Mouse (Mus musculus): ENCODE data around the gene Pex26. TPM values are rescaled to one million over a fixed set of nuclear protein-coding genes. Genes with fewer than 3 reads are reported as not detected.
A peak's percentile ranks its signal among the peaks of the same experiment; 100 is the strongest.

Gene Pex26
- polyA plus RNA-seq, 1 experiment from 2014 or later, result 7.5 TPM

- no peak overlapping the region for H3K9ac ChIP-seq (ENCODE audit: low read length)
- H3K4me2 ChIP-seq (ENCODE audit: low read depth, severe bottlenecking), result no peak overlapping the region
- no peak overlapping the region for H3K27ac ChIP-seq (replicated peaks; ENCODE audit: low read depth, low read length)
- H3K36me3 ChIP-seq (ENCODE audit: control insufficient read depth, insufficient read depth, low read length), result no peaks in the 10 kb centered on the region
- no peaks in the 10 kb centered on the region for H3K9me3 ChIP-seq (ENCODE audit: control insufficient read depth, low read length)
- WGBS, result 63% methylated on average over 5 of the region's 5 CpGs
- peaks cover 6% of the 10 kb centered on the region; the same call in 1 of the 2 replicates for H3K4me1 ChIP-seq (ENCODE audit: control insufficient read depth, insufficient read depth, low read length)
- no peak for ATAC-seq (ENCODE audit: insufficient number of reproducible peaks, low FRiP score, low TSS enrichment, low read depth)
- no peaks in the 10 kb centered on the region for H3K27me3 ChIP-seq (ENCODE audit: control insufficient read depth, insufficient read depth, low read length)
- no peak for DNase-seq (ENCODE audit: low spot score)
- H3K4me3 ChIP-seq (ENCODE audit: low read depth, low read length), result no peak overlapping the region
These were observed 10.0 kb upstream of the Pex26 start for GRCm38 (mm10) chr6:121173471-121173870.

DNA sequence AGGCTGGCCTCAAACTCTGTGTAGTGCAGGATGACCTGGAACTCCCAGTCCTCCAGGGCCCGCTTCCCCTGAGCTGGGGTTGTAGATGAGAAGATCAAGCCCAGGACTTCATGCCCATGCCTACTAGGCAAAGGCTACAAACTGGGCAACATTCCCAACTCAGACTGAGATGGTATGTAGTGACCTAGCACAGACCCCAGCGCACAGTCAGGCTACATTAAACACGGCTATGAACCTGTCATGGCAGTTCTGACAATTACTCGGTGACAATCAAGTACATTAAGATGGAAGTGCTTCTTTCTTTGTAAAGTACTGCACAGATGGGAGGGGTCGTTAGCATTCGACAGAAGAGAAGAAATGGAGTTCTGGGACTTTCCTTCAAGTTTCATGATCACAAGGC lies 8.7 kb upstream of the Pex26 start:
- DNase-seq (ENCODE audit: low spot score) (no peak), ATAC-seq (ENCODE audit: insufficient number of reproducible peaks, low FRiP score, low TSS enrichment, low read depth) (no peak)
- Histone ChIP-seq H3K9me3 (ENCODE audit: control insufficient read depth, low read length) (no peaks in the 10 kb centered on the region), H3K27me3 (ENCODE audit: control insufficient read depth, insufficient read depth, low read length) (no peaks in the 10 kb centered on the region), H3K4me2 (ENCODE audit: low read depth, severe bottlenecking) (no peak overlapping the region), H3K27ac (replicated peaks; ENCODE audit: low read depth, low read length) (no peak overlapping the region), H3K9ac (ENCODE audit: low read length) (no peak overlapping the region), H3K4me3 (ENCODE audit: low read depth, low read length) (no peak overlapping the region), H3K4me1 (ENCODE audit: control insufficient read depth, insufficient read depth, low read length) (peaks cover 6% of the 10 kb centered on the region; the same call in 1 of the 2 replicates), H3K36me3 (ENCODE audit: control insufficient read depth, insufficient read depth, low read length) (no peaks in the 10 kb centered on the region)
- 94% methylated on average over 6 of the region's 6 CpGs for WGBS

GRCm38 (mm10) chr6:121176011-121176730 lies 7.3 kb upstream of the Pex26 start:
- H3K4me2 ChIP-seq (ENCODE audit: low read depth, severe bottlenecking), result no peak overlapping the region
- WGBS, result 51% methylated on average over 14 of the region's 14 CpGs

DNA sequence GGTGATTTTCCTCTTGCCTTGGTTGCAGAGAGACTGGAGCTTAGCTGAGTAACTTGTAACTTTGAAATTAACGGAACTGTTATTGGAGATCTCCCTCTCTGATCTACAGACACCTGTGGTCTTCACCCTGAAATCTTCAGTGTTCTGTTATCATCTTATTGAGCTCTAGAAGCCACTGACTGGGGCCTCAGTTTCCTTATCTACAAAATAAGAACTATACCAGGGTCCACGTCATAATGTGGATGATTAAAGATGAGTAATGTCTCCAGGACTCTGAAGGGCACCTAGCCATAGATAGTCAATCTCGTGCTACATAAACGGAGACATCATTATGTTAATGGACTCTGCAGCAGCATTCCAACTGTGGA lies 6.8 kb upstream of the Pex26 start:
- H3K9ac ChIP-seq (ENCODE audit: low read length), result no peak overlapping the region
- ATAC-seq (ENCODE audit: insufficient number of reproducible peaks, low FRiP score, low TSS enrichment, low read depth) (no peak), DNase-seq (ENCODE audit: low spot score) (no peak)
- no peak overlapping the region for H3K4me2 ChIP-seq (ENCODE audit: low read depth, severe bottlenecking)
- no peak overlapping the region for H3K4me3 ChIP-seq (ENCODE audit: low read depth, low read length)
- H3K4me1 ChIP-seq (ENCODE audit: control insufficient read depth, insufficient read depth, low read length), result peaks cover 6% of the 10 kb centered on the region; the same call in 1 of the 2 replicates
- WGBS, result 82% methylated on average over 4 of the region's 4 CpGs
- no peaks in the 10 kb centered on the region for H3K27me3 ChIP-seq (ENCODE audit: control insufficient read depth, insufficient read depth, low read length)
- H3K36me3 ChIP-seq (ENCODE audit: control insufficient read depth, insufficient read depth, low read length), result no peaks in the 10 kb centered on the region
- no peak overlapping the region for H3K27ac ChIP-seq (replicated peaks; ENCODE audit: low read depth, low read length)
- H3K9me3 ChIP-seq (ENCODE audit: control insufficient read depth, low read length), result no peaks in the 10 kb centered on the region

More at GRCm38 (mm10) chr6:121176011-121176730, 7.3 kb upstream of the Pex26 start:
- Histone ChIP-seq H3K36me3 (ENCODE audit: control insufficient read depth, insufficient read depth, low read length) (no peaks in the 10 kb centered on the region), H3K27ac (replicated peaks; ENCODE audit: low read depth, low read length) (no peak overlapping the region), H3K27me3 (ENCODE audit: control insufficient read depth, insufficient read depth, low read length) (no peaks in the 10 kb centered on the region), H3K4me3 (ENCODE audit: low read depth, low read length) (no peak overlapping the region), H3K4me1 (ENCODE audit: control insufficient read depth, insufficient read depth, low read length) (peaks cover 6% of the 10 kb centered on the region; the same call in 1 of the 2 replicates), H3K9me3 (ENCODE audit: control insufficient read depth, low read length) (no peaks in the 10 kb centered on the region), H3K9ac (ENCODE audit: low read length) (no peak overlapping the region)
- DNase-seq (ENCODE audit: low spot score) (no peak), ATAC-seq (ENCODE audit: insufficient number of reproducible peaks, low FRiP score, low TSS enrichment, low read depth) (peak; percentile 28; the same call in 1 of the 2 replicates)

GRCm38 (mm10) chr6:121177118-121177708 lies 6.3 kb upstream of the Pex26 start:
- H3K27me3 ChIP-seq (ENCODE audit: control insufficient read depth, insufficient read depth, low read length), result no peaks in the 10 kb centered on the region

GRCm38 (mm10) chr6:121178700-121179358 lies 4.6 kb upstream of the Pex26 start:
- Histone ChIP-seq H3K9me3 (ENCODE audit: control insufficient read depth, low read length) (no peaks in the 10 kb centered on the region), H3K27ac (replicated peaks; ENCODE audit: low read depth, low read length) (no peak overlapping the region), H3K27me3 (ENCODE audit: control insufficient read depth, insufficient read depth, low read length) (no peaks in the 10 kb centered on the region), H3K36me3 (ENCODE audit: control insufficient read depth, insufficient read depth, low read length) (no peaks in the 10 kb centered on the region), H3K4me1 (ENCODE audit: control insufficient read depth, insufficient read depth, low read length) (peaks cover 6% of the 10 kb centered on the region; the same call in 1 of the 2 replicates), H3K4me2 (ENCODE audit: low read depth, severe bottlenecking) (no peak overlapping the region), H3K9ac (ENCODE audit: low read length) (no peak overlapping the region), H3K4me3 (ENCODE audit: low read depth, low read length) (no peak overlapping the region)
- ATAC-seq (ENCODE audit: insufficient number of reproducible peaks, low FRiP score, low TSS enrichment, low read depth) (no peak), DNase-seq (ENCODE audit: low spot score) (peak; percentile 81)
- WGBS, result 61% methylated on average over 7 of the region's 7 CpGs

More at GRCm38 (mm10) chr6:121177118-121177708, 6.3 kb upstream of the Pex26 start:
- Histone ChIP-seq H3K9ac (ENCODE audit: low read length) (no peak overlapping the region), H3K4me1 (ENCODE audit: control insufficient read depth, insufficient read depth, low read length) (peaks cover 6% of the 10 kb centered on the region; the same call in 1 of the 2 replicates), H3K36me3 (ENCODE audit: control insufficient read depth, insufficient read depth, low read length) (no peaks in the 10 kb centered on the region), H3K4me3 (ENCODE audit: low read depth, low read length) (no peak overlapping the region), H3K9me3 (ENCODE audit: control insufficient read depth, low read length) (no peaks in the 10 kb centered on the region), H3K27ac (replicated peaks; ENCODE audit: low read depth, low read length) (no peak overlapping the region), H3K4me2 (ENCODE audit: low read depth, severe bottlenecking) (no peak overlapping the region)
- DNase-seq (ENCODE audit: low spot score), result no peak
- 80% methylated on average over 7 of the region's 7 CpGs for WGBS
- ATAC-seq (ENCODE audit: insufficient number of reproducible peaks, low FRiP score, low TSS enrichment, low read depth), result 0 out of 2 replicates have a peak, but pooled peaks have one; percentile 13

DNA sequence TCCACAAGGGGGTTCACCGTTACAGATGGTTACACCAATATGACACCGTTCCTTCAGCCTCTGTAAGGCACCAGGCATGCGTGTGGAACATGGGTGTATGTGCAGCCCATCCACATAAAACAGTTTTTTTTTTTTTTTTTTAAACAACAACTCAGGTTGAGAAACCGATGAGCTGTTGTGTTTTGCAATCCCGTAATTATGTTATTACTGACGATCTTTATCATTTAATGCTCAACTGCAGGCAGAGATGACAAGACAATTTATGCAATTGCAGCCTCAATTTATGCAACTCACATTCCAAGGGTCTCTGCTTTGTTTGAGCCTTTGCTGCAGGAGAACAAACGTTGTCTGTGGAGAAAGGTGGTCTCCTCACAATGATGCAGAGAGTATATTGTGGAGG lies 3.6 kb upstream of the Pex26 start:
- Histone ChIP-seq H3K27me3 (ENCODE audit: control insufficient read depth, insufficient read depth, low read length) (no peaks in the 10 kb centered on the region), H3K27ac (replicated peaks; ENCODE audit: low read depth, low read length) (no peak overlapping the region), H3K36me3 (ENCODE audit: control insufficient read depth, insufficient read depth, low read length) (no peaks in the 10 kb centered on the region), H3K9ac (ENCODE audit: low read length) (no peak overlapping the region), H3K4me3 (ENCODE audit: low read depth, low read length) (no peak overlapping the region), H3K9me3 (ENCODE audit: control insufficient read depth, low read length) (no peaks in the 10 kb centered on the region), H3K4me1 (ENCODE audit: control insufficient read depth, insufficient read depth, low read length) (peaks cover 6% of the 10 kb centered on the region; the same call in 1 of the 2 replicates), H3K4me2 (ENCODE audit: low read depth, severe bottlenecking) (no peak overlapping the region)
- ATAC-seq (ENCODE audit: insufficient number of reproducible peaks, low FRiP score, low TSS enrichment, low read depth) (no peak), DNase-seq (ENCODE audit: low spot score) (no peak)
- WGBS, result 67% methylated on average over 7 of the region's 7 CpGs
